Mouse (Mus musculus): ENCODE data around the gene Zcwpw1. TPM values are rescaled to one million over a fixed set of nuclear protein-coding genes. Genes with fewer than 3 reads are reported as not detected.
A peak's percentile ranks its signal among the peaks of the same experiment; 100 is the strongest.

The Zcwpw1 gene
- total RNA-seq, 1 experiment from 2014 or later: 5.7 TPM

GRCm38 (mm10) chr5:137755425-137755824 lies 32.2 kb upstream of the Zcwpw1 start:
- DNase-seq: no peak

GRCm38 (mm10) chr5:137756106-137756505 lies 31.5 kb upstream of the Zcwpw1 start:
- DNase-seq: no peak

- DNase-seq: peak; percentile 91
Measured at GRCm38 (mm10) chr5:137756882-137757661, 30.5 kb upstream of the Zcwpw1 start.

GRCm38 (mm10) chr5:137757887-137758286 lies 29.7 kb upstream of the Zcwpw1 start:
- peak; percentile 35 for DNase-seq

- DNase-seq: no peak
Measured at GRCm38 (mm10) chr5:137758921-137759534, 28.6 kb upstream of the Zcwpw1 start.

DNA sequence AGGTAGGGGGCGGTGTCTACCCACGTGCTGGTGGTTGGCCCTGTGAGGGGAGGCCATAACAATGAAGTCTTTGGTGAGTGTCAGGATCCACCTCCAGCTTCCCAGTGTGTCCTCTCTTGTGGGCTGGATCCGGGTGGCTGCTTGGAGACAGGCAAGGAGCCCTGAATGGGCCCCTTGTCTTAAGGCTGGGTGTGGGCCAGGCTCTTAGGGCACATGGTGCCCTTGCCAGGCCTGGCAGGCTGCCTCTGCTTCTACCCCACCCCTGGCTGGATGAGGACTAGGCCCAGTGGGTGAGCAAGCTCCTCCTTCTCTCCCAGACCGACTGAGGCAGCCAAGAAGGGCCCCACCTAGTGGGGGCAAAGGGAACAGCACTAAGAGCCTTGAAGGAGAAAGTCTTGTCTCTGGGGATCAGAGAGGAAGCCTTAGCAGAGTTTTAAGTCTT lies 27.6 kb upstream of the Zcwpw1 start:
- DNase-seq: peak; percentile 92

- no peak for DNase-seq
Measured at GRCm38 (mm10) chr5:137764609-137765340, 22.8 kb upstream of the Zcwpw1 start.

- no peak for DNase-seq
Measured at GRCm38 (mm10) chr5:137766270-137766669, 21.3 kb upstream of the Zcwpw1 start.

GRCm38 (mm10) chr5:137768475-137768874 lies 19.1 kb upstream of the Zcwpw1 start:
- no peak for DNase-seq

- DNase-seq: peak; percentile 67
Measured at GRCm38 (mm10) chr5:137770709-137771108, 16.9 kb upstream of the Zcwpw1 start.

DNA sequence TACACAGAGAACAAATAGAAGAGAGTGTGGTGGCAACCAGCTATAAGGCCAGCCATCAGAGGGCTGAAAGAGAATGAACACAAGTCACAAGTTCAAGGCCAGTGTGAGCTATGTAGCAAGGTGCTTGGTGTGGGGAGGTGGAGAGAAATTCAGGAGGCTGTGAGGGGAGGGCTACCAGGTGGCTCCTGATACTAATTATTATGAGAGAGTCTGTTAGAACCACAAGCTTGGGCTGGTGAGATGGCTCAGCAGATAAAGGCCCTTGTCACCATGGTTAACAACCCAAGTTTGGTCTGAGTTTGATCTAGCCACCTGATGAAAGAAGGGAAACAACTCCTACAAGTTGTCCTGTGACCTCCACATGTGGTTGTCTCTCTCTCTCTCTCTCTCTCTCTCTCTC lies 14.8 kb upstream of the Zcwpw1 start:
- DNase-seq: no peak

- DNase-seq: no peak
Measured at GRCm38 (mm10) chr5:137775587-137776290, 11.9 kb upstream of the Zcwpw1 start.

DNA sequence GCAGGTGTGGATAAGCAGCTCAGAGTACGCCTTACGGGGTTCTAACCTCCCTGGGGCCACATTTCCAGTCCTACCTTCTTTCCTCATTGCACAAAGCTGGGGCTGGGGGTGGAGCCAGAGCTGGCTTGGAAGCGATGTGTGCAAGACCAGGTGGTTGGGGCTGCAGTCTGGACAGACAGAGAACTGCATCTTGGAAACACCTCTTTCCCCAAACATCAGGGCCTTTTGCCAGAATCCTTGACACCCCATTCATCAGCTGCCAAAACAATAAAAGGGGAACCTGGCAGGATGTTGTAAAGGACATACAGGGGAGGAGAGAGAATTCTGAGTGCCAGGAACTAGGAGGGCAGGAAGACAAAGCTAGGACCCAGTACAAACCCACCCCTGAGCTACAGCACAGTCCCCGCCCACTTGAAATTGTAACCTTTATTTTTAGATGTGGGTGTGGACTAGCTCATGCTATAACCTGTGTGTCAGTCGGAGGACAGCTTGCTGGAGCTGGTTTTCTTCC lies 11.1 kb upstream of the Zcwpw1 start:
- peak; percentile 66 for DNase-seq

GRCm38 (mm10) chr5:137777267-137777845 lies 10.2 kb upstream of the Zcwpw1 start:
- no peak for DNase-seq

DNA sequence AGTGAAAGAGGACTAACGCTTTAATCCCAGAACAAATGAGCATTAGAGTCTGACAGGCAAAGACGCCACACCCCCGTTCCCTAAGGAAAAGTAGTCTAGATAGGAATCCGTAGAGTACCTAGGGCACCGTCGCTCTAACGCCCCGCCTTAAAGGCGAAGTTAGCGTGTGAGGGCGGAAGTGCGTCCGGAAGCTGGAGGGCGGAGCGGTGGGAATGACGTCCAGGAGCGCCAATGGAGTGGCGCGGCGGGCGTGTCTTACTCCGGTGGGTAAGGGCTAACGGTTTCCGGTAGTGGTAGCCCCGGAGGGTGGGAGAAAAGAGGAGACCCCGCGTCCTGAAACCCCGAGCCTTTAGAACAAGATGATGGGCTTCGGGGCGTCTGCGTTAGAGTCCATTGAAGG lies 9.0 kb upstream of the Zcwpw1 start, which contains the start of gene Ppp1r35:
Gene Ppp1r35, plus strand, starts transcription at position 215 of the 400 bp plus-strand sequence.
- DNase-seq: peak; percentile 97

- peak; percentile 74 for DNase-seq
Measured at GRCm38 (mm10) chr5:137779053-137779933, 8.3 kb upstream of the Zcwpw1 start.

DNA sequence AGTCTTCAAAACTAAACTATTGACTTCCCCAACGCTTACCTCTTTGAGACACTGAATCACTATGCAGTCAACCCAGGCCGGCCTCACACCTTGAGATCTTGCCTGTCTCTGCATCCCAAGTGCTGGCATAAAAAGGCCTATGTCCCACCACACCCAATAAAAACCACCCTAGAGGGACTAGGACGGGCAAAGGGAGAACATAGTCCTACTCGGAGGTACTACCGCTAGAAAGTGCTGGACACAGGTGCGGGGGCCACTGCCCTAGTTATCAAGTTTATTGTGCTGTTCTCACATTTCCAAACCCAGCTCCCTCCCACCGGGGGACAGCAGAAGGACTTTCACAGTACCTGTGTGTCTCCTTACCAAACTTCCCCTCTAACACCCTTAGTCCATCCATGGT lies 5.9 kb upstream of the Zcwpw1 start:
- DNase-seq: no peak

GRCm38 (mm10) chr5:137782776-137783522 lies 4.6 kb upstream of the Zcwpw1 start:
- DNase-seq: no peak

GRCm38 (mm10) chr5:137783901-137784540 lies 3.6 kb upstream of the Zcwpw1 start:
- DNase-seq: no peak
